Mouse (Mus musculus): ENCODE data around the gene Plcb1. TPM values are rescaled to one million over a fixed set of nuclear protein-coding genes. Genes with fewer than 3 reads are reported as not detected.

Plcb1 gene
- polyA plus RNA-seq, 1 experiment from 2014 or later: 4.6 TPM

GRCm38 (mm10) chr2:134846555-134846954, 60.7 kb downstream of the Plcb1 start:
- 53% methylated on average over 3 of the region's 3 CpGs for WGBS (ENCODE audit: insufficient replicate concordance)
- Histone ChIP-seq H3K9me3 (replicated peaks; ENCODE audit: control insufficient read depth, low read length) (no peaks in the 10 kb centered on the region), H3K27me3 (ENCODE audit: control insufficient read depth, insufficient read depth, low read depth, low read length) (no peaks in the 10 kb centered on the region), H3K4me3 (ENCODE audit: low read depth, low read length) (no peak overlapping the region), H3K36me3 (ENCODE audit: control insufficient read depth, insufficient read depth) (no peaks in the 10 kb centered on the region), H3K4me1 (ENCODE audit: control insufficient read depth, low read depth, low read length) (no peaks in the 10 kb centered on the region; the same call in 1 of the 2 replicates), H3K4me2 (ENCODE audit: low read depth, low read length) (no peak overlapping the region), H3K27ac (ENCODE audit: low read length) (no peak overlapping the region), H3K9ac (ENCODE audit: low read depth, low read length) (no peak overlapping the region)
- ATAC-seq (ENCODE audit: low read depth): no peak

DNA sequence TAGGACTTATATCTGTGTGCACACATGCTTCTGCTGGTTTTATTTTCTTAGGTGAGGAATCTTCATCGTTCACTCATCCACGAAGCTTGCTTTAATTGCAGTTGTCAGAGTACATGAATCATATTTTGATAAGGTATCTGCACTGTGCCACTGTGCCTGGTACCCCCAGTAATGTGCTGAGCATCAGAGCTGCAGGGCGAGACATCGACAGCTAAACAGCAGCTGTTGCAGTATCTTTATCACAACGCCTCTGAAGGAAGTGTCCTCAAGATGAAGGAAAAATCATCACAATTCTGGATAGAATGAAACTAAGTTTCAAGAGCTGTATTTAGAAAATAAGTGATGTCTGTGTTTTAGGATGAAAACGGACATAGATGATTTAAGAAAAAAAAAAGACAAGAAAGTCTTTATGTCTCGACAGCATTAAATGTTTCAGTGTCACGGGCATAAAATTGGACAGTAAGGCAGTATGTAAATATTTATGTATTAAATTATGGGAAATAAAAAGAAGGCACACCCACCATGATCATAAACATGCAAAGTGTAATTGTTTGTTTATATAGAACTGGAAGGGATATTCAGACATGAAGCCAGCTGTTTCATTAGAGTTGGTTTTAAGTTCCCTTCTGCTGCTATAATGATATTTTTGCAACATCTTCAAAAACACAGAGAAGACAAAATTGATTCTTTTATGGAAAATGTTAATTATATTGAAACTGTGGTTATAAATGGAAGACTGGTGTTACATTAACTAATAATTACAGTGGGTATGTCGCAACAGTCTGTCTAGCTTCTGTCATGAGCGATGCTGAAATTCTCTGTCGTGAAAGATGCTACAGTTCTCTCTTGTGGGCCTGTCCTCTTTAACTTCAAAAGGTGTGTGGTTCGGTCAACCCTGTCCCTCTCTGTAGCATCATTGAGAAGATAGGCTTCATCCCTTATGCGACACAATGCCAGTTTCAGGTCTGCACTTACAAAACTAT, 65.6 kb downstream of the Plcb1 start:
- H3K4me2 ChIP-seq (ENCODE audit: low read depth, low read length): no peak overlapping the region
- H3K9me3 ChIP-seq (replicated peaks; ENCODE audit: control insufficient read depth, low read length): no peaks in the 10 kb centered on the region
- no peak overlapping the region for H3K9ac ChIP-seq (ENCODE audit: low read depth, low read length)
- 52% methylated on average over 13 of the region's 13 CpGs for WGBS (ENCODE audit: insufficient replicate concordance)
- no peak overlapping the region for H3K27ac ChIP-seq (ENCODE audit: low read length)
- H3K4me3 ChIP-seq (ENCODE audit: low read depth, low read length): no peak overlapping the region
- ATAC-seq (ENCODE audit: low read depth): no peak
- no peaks in the 10 kb centered on the region for H3K27me3 ChIP-seq (ENCODE audit: control insufficient read depth, insufficient read depth, low read depth, low read length)
- H3K36me3 ChIP-seq (ENCODE audit: control insufficient read depth, insufficient read depth): no peaks in the 10 kb centered on the region
- H3K4me1 ChIP-seq (ENCODE audit: control insufficient read depth, low read depth, low read length): no peaks in the 10 kb centered on the region

DNA sequence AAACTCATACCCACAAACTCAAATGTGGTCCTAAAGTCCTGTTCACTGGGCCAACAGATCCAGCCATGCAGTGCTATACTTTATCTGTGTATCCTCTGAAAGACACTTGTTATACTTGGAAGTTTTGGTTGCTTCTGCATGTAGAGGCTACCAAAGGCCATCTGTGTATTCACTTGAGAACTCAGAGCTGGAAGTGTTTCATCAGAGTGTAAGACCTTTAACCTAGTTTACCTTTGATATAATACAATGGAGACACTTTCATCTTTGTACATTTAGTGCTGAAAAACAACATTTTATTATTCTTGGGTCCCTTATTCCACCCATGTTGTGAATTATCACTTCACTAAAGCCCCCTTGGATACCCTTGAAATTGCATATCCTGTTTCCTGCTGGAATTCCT, 70.4 kb downstream of the Plcb1 start:
- Histone ChIP-seq H3K27ac (ENCODE audit: low read length) (no peak overlapping the region), H3K9ac (ENCODE audit: low read depth, low read length) (no peak overlapping the region), H3K4me1 (ENCODE audit: control insufficient read depth, low read depth, low read length) (no peaks in the 10 kb centered on the region), H3K4me2 (ENCODE audit: low read depth, low read length) (no peak overlapping the region), H3K4me3 (ENCODE audit: low read depth, low read length) (no peak overlapping the region), H3K27me3 (ENCODE audit: control insufficient read depth, insufficient read depth, low read depth, low read length) (no peaks in the 10 kb centered on the region), H3K36me3 (ENCODE audit: control insufficient read depth, insufficient read depth) (no peaks in the 10 kb centered on the region), H3K9me3 (replicated peaks; ENCODE audit: control insufficient read depth, low read length) (no peaks in the 10 kb centered on the region)
- no peak for ATAC-seq (ENCODE audit: low read depth)

- H3K27me3 ChIP-seq (ENCODE audit: control insufficient read depth, insufficient read depth, low read depth, low read length): no peaks in the 10 kb centered on the region
- no peak overlapping the region for H3K27ac ChIP-seq (ENCODE audit: low read length)
- no peak overlapping the region for H3K9ac ChIP-seq (ENCODE audit: low read depth, low read length)
- no peak for ATAC-seq (ENCODE audit: low read depth)
- H3K4me3 ChIP-seq (ENCODE audit: low read depth, low read length): no peak overlapping the region
- no peaks in the 10 kb centered on the region for H3K36me3 ChIP-seq (ENCODE audit: control insufficient read depth, insufficient read depth)
- 46% methylated on average over 2 of the region's 2 CpGs for WGBS (ENCODE audit: insufficient replicate concordance)
- H3K9me3 ChIP-seq (replicated peaks; ENCODE audit: control insufficient read depth, low read length): no peaks in the 10 kb centered on the region
- no peaks in the 10 kb centered on the region for H3K4me1 ChIP-seq (ENCODE audit: control insufficient read depth, low read depth, low read length)
- H3K4me2 ChIP-seq (ENCODE audit: low read depth, low read length): no peak overlapping the region
These were observed 70.8 kb downstream of the Plcb1 start for GRCm38 (mm10) chr2:134856691-134857090.

GRCm38 (mm10) chr2:134864985-134865645, 79.2 kb downstream of the Plcb1 start:
- Histone ChIP-seq H3K4me2 (ENCODE audit: low read depth, low read length) (no peak overlapping the region), H3K27ac (ENCODE audit: low read length) (no peak overlapping the region), H3K9ac (ENCODE audit: low read depth, low read length) (no peak overlapping the region), H3K4me1 (ENCODE audit: control insufficient read depth, low read depth, low read length) (no peaks in the 10 kb centered on the region), H3K27me3 (ENCODE audit: control insufficient read depth, insufficient read depth, low read depth, low read length) (no peaks in the 10 kb centered on the region), H3K4me3 (ENCODE audit: low read depth, low read length) (no peak overlapping the region), H3K36me3 (ENCODE audit: control insufficient read depth, insufficient read depth) (no peaks in the 10 kb centered on the region), H3K9me3 (replicated peaks; ENCODE audit: control insufficient read depth, low read length) (no peaks in the 10 kb centered on the region)
- WGBS (ENCODE audit: insufficient replicate concordance): 66% methylated on average over 7 of the region's 7 CpGs
- no peak for ATAC-seq (ENCODE audit: low read depth)

DNA sequence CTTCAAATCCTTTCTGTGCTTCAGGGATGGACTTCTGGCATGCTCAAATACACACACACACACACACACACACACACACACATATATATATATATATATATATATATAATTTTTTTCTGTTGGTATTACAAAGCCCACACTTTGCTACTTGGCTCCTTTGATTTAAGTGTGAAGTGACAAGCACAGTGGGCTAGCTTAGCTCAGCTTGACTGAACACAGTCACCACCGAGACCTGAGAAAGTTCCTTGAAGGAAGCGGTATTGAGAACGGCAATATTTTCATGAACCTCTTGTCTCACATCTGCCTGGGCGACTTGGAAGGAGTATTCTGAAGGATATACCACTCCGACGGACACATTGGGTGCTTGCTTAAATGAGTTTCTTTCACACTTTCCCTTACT, 81.5 kb downstream of the Plcb1 start:
- Histone ChIP-seq H3K9me3 (replicated peaks; ENCODE audit: control insufficient read depth, low read length) (no peaks in the 10 kb centered on the region), H3K27ac (ENCODE audit: low read length) (no peak overlapping the region), H3K27me3 (ENCODE audit: control insufficient read depth, insufficient read depth, low read depth, low read length) (no peaks in the 10 kb centered on the region), H3K4me3 (ENCODE audit: low read depth, low read length) (no peak overlapping the region), H3K4me2 (ENCODE audit: low read depth, low read length) (no peak overlapping the region), H3K36me3 (ENCODE audit: control insufficient read depth, insufficient read depth) (no peaks in the 10 kb centered on the region), H3K9ac (ENCODE audit: low read depth, low read length) (no peak overlapping the region), H3K4me1 (ENCODE audit: control insufficient read depth, low read depth, low read length) (peaks cover 2% of the 10 kb centered on the region)
- 69% methylated on average over 6 of the region's 6 CpGs for WGBS (ENCODE audit: insufficient replicate concordance)
- ATAC-seq (ENCODE audit: low read depth): no peak

DNA sequence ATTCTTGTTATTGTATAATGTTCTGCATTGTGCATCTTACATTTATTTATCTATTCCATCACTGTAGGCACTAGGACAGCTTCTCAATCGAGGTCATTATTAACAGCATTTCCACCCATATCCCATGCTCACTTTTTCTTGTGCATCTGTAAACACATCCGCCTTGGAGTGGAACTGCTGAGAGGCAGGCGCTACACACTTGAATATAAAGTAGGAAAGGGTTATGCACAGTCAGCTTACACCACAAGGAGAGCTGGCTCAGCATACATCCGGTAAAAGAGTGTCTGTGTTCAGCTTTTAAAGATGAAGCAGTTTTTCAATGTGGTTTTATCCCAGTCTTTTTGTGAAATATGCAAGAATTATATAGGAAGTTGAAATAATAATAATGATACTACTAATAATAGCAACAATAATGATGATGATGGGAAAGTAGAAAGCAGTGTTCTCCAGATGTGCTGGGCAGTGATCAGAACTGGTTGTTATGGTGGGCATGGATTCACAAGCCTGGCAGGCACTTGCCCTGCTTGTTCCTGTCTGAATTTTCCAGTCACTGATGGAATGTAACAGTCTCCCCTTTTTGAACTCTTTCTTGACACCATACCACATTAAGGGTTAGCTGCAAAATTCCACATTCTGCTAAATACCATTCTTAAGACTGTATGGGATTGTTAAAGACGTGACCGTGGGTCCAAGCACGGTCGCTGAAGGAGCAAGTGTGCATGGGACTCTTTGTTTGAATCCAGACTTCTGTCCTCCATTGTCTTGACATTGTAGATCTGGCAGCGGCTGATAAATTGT, 86.0 kb downstream of the Plcb1 start:
- 31% methylated on average over 9 of the region's 9 CpGs for WGBS (ENCODE audit: insufficient replicate concordance)
- H3K27me3 ChIP-seq (ENCODE audit: control insufficient read depth, insufficient read depth, low read depth, low read length): no peaks in the 10 kb centered on the region
- H3K4me3 ChIP-seq (ENCODE audit: low read depth, low read length): no peak overlapping the region
- 0 out of 2 replicates have a peak overlapping the region, but pooled peaks have one; percentile 1 for H3K27ac ChIP-seq (ENCODE audit: low read length)
- H3K36me3 ChIP-seq (ENCODE audit: control insufficient read depth, insufficient read depth): no peaks in the 10 kb centered on the region
- no peaks in the 10 kb centered on the region for H3K9me3 ChIP-seq (replicated peaks; ENCODE audit: control insufficient read depth, low read length)
- 0 out of 2 replicates have a peak overlapping the region, but pooled peaks have one; percentile 20 for H3K4me2 ChIP-seq (ENCODE audit: low read depth, low read length)
- no peak for ATAC-seq (ENCODE audit: low read depth)
- peaks cover 3% of the 10 kb centered on the region for H3K4me1 ChIP-seq (ENCODE audit: control insufficient read depth, low read depth, low read length)
- H3K9ac ChIP-seq (ENCODE audit: low read depth, low read length): no peak overlapping the region

DNA sequence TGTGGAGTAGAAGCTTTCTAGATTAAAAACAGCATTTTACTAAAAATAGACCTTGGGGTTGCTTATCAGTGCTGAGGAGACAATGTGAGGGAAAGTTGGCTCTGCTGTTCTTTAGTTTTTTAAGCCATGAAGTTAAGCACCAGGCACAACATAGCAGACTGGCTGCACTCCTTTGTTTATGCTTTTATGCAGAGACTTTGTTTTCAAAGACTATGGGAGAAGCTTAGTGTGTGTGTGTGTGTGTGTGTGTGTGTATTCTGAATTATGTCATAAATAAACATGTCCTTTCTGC, 86.6 kb downstream of the Plcb1 start:
- Histone ChIP-seq H3K27me3 (ENCODE audit: control insufficient read depth, insufficient read depth, low read depth, low read length) (no peaks in the 10 kb centered on the region), H3K9me3 (replicated peaks; ENCODE audit: control insufficient read depth, low read length) (no peaks in the 10 kb centered on the region), H3K4me2 (ENCODE audit: low read depth, low read length) (0 out of 2 replicates have a peak overlapping the region, but pooled peaks have one; percentile 20), H3K9ac (ENCODE audit: low read depth, low read length) (no peak overlapping the region), H3K27ac (ENCODE audit: low read length) (no peak overlapping the region), H3K4me1 (ENCODE audit: control insufficient read depth, low read depth, low read length) (peaks cover 3% of the 10 kb centered on the region), H3K4me3 (ENCODE audit: low read depth, low read length) (no peak overlapping the region), H3K36me3 (ENCODE audit: control insufficient read depth, insufficient read depth) (no peaks in the 10 kb centered on the region)
- ATAC-seq (ENCODE audit: low read depth): peak; percentile 71
